Mouse (Mus musculus) CH12.LX (cell line): ENCODE measurements at regions not wholly inside any gene's neighbourhood (a gene's known extent, or its start where the extent isn't known, plus 50 kb on each side); places are given as distances from the start of the nearest gene placed in this dataset.

Experiments used
- DNase-seq: peaks from one replicate; pipeline ENCODE4 v3.0.0-alpha.2; 2013; ENCODE audit errors: extremely low read depth
- H3K27ac ChIP-seq: 2 replicates; pipeline ENCODE4 v1.5.1; 2012; ENCODE audit warnings: low read depth, mild to moderate bottlenecking, control low read depth, moderate library complexity; ENCODE audit not compliant: insufficient read depth
- H3K27me3 ChIP-seq: replicated peaks from 2 replicates; pipeline ENCODE3; 2012; ENCODE audit warnings: inconsistent platforms
- H3K36me3 ChIP-seq, 2 experiments: replicated peaks in 1 of 2; 2 replicates each; pipeline versions ENCODE3 to v1.6.1; 2012; ENCODE audit warnings: inconsistent platforms in 1 of 2, low read length in 1 of 2, mild to moderate bottlenecking in 1 of 2, mixed read lengths in 1 of 2, moderate library complexity in 1 of 2; ENCODE audit not compliant: control insufficient read depth in 1 of 2, insufficient read depth in 1 of 2
- H3K4me1 ChIP-seq, 2 experiments: 2 replicates each; pipeline ENCODE4 v1.6.1; 2012; ENCODE audit warnings: inconsistent platforms in 1 of 2, moderate library complexity in 1 of 2; ENCODE audit not compliant: insufficient read depth in 2 of 2, control insufficient read depth in 1 of 2
- H3K4me2 ChIP-seq: 2 replicates; pipeline ENCODE4 v1.6.1; 2012; ENCODE audit warnings: low read depth, mild to moderate bottlenecking, control low read depth; ENCODE audit not compliant: poor library complexity, insufficient read depth, severe bottlenecking
- H3K4me3 ChIP-seq, 3 experiments: fragments of 150-350 bp in 1 of 3; sonication (generic) in 1 of 3; replicated peaks in 1 of 3; 2 replicates each; pipeline versions ENCODE3 to v1.5.1; 2011 to 2012; ENCODE audit warnings: low read depth in 2 of 3, low read length in 2 of 3, mild to moderate bottlenecking in 2 of 3, moderate library complexity in 2 of 3, control low read depth in 1 of 3, improper control_type of control experiment in 1 of 3, inconsistent platforms in 1 of 3, mixed read lengths in 1 of 3; ENCODE audit not compliant: poor library complexity in 1 of 3
- H3K79me2 ChIP-seq: replicated peaks from 2 replicates; pipeline ENCODE4 v1.6.1; 2012; ENCODE audit warnings: mild to moderate bottlenecking, moderate library complexity; ENCODE audit not compliant: control insufficient read depth, poor library complexity, insufficient read depth, severe bottlenecking; ENCODE audit errors: extremely low read depth
- H3K9ac ChIP-seq: 2 replicates; pipeline ENCODE4 v1.6.1; 2012; ENCODE audit warnings: low read depth, mild to moderate bottlenecking, control low read depth, moderate library complexity; ENCODE audit not compliant: insufficient read depth
- H3K9me3 ChIP-seq: replicated peaks from 2 replicates; pipeline ENCODE3; 2012; ENCODE audit warnings: low read length, inconsistent platforms, mixed read lengths
- CHD1 ChIP-seq: IDR thresholded peaks from 2 replicates; pipeline ENCODE4 v1.6.1; 2012; ENCODE audit warnings: low read depth, low read length, improper control_type of control experiment, inconsistent platforms
- CHD2 ChIP-seq: IDR thresholded peaks from 2 replicates; pipeline ENCODE4 v1.6.1; 2011; ENCODE audit warnings: low read length, improper control_type of control experiment
- CTCF ChIP-seq, 2 experiments: IDR thresholded peaks in 1 of 2; conservative IDR thresholded peaks in 1 of 2; 2 replicates each; pipeline ENCODE4 v1.5.1; 2011 to 2012; ENCODE audit warnings: low read depth in 2 of 2, low read length in 2 of 2, improper control_type of control experiment in 1 of 2, inconsistent platforms in 1 of 2, mild to moderate bottlenecking in 1 of 2, moderate library complexity in 1 of 2
- ELF1 ChIP-seq: IDR thresholded peaks from 2 replicates; pipeline ENCODE4 v1.6.1; 2014; ENCODE audit warnings: low read depth, mild to moderate bottlenecking, inconsistent platforms, low read length, improper control_type of control experiment
- EP300 ChIP-seq: IDR thresholded peaks from 2 replicates; pipeline ENCODE4 v1.6.1; 2011; ENCODE audit warnings: low read length, improper control_type of control experiment
- HCFC1 ChIP-seq: IDR thresholded peaks from 2 replicates; pipeline ENCODE4 v1.6.1; 2012; ENCODE audit warnings: low read depth, mild to moderate bottlenecking, inconsistent platforms, low read length, improper control_type of control experiment
- IRF4 ChIP-seq: IDR thresholded peaks from 2 replicates; pipeline ENCODE4 v1.6.1; 2014; ENCODE audit warnings: low read depth, mild to moderate bottlenecking, inconsistent platforms, low read length, improper control_type of control experiment
- JUN ChIP-seq: IDR thresholded peaks from 2 replicates; pipeline ENCODE4 v1.6.1; 2011; ENCODE audit warnings: low read depth, mild to moderate bottlenecking, low read length, improper control_type of control experiment, moderate library complexity; ENCODE audit not compliant: insufficient read depth
- KAT2A ChIP-seq: IDR thresholded peaks from 2 replicates; pipeline ENCODE4 v1.6.1; 2012; ENCODE audit warnings: low read length, improper control_type of control experiment, inconsistent platforms; ENCODE audit not compliant: insufficient replicate concordance
- MAZ ChIP-seq: IDR thresholded peaks from 2 replicates; pipeline ENCODE4 v1.6.1; 2012; ENCODE audit warnings: low read depth, mild to moderate bottlenecking, inconsistent platforms, low read length, improper control_type of control experiment, moderate library complexity
- NELFE ChIP-seq: IDR thresholded peaks from 2 replicates; pipeline ENCODE4 v1.6.1; 2011; ENCODE audit warnings: low read depth, low read length, improper control_type of control experiment
- POLR2AphosphoS2 ChIP-seq: IDR thresholded peaks from 2 replicates; pipeline ENCODE4 v1.6.1; 2011; ENCODE audit warnings: low read depth, low read length, improper control_type of control experiment
- RAD21 ChIP-seq: IDR thresholded peaks from 2 replicates; pipeline ENCODE4 v1.6.1; 2011; ENCODE audit warnings: low read depth, mild to moderate bottlenecking, low read length, improper control_type of control experiment, moderate library complexity
- RCOR1 ChIP-seq: conservative IDR thresholded peaks from 2 replicates; pipeline ENCODE4 v1.6.1; 2012; ENCODE audit warnings: low read depth, mild to moderate bottlenecking, inconsistent platforms, low read length, improper control_type of control experiment
- SIN3A ChIP-seq: IDR thresholded peaks from 2 replicates; pipeline ENCODE4 v1.6.1; 2012; ENCODE audit warnings: low read length, improper control_type of control experiment, inconsistent platforms
- SMC3 ChIP-seq: IDR thresholded peaks from 2 replicates; pipeline ENCODE4 v1.6.1; 2011; ENCODE audit warnings: low read depth, low read length, improper control_type of control experiment
- UBTF ChIP-seq: IDR thresholded peaks from 2 replicates; pipeline ENCODE4 v1.6.1; 2012; ENCODE audit warnings: low read depth, mild to moderate bottlenecking, inconsistent platforms, low read length, improper control_type of control experiment, moderate library complexity
- USF1 ChIP-seq: IDR thresholded peaks from 2 replicates; pipeline ENCODE4 v1.6.1; 2014; ENCODE audit warnings: low read depth, mild to moderate bottlenecking, inconsistent platforms, low read length, improper control_type of control experiment
- USF2 ChIP-seq: conservative IDR thresholded peaks from 2 replicates; pipeline ENCODE4 v1.6.1; 2011; ENCODE audit warnings: low read depth, low read length, improper control_type of control experiment
- ZC3H11A ChIP-seq: IDR thresholded peaks from 2 replicates; pipeline ENCODE4 v1.6.1; 2012; ENCODE audit warnings: low read depth, mild to moderate bottlenecking, inconsistent platforms, low read length, improper control_type of control experiment
- ZKSCAN1 ChIP-seq: IDR thresholded peaks from 2 replicates; pipeline ENCODE4 v1.6.1; 2012; ENCODE audit warnings: low read depth, inconsistent platforms, low read length, improper control_type of control experiment, borderline replicate concordance
- ZNF384 ChIP-seq: IDR thresholded peaks from 2 replicates; pipeline ENCODE4 v1.6.1; 2012; ENCODE audit warnings: low read depth, low read length, improper control_type of control experiment, inconsistent platforms
- dilution Hi-C: fragments of 300-500 bp; cut with MboI; formaldehyde crosslinking; loops from 2 replicates; pipeline ENCODE4 v1.14.3; 2020; ENCODE audit warnings: low sequenced_read_pairs; ENCODE audit not compliant: extremely low pct_unique_long_range_greater_than_20kb, extremely low pct_ligation_motif_present
- in situ Hi-C: fragments of 300-500 bp; cut with MboI; formaldehyde crosslinking; loops from 3 replicates; pipeline ENCODE4 v1.14.3; 2019; ENCODE audit warnings: low sequenced_read_pairs, low pct_ligation_motif_present, low pct_unique_long_range_greater_than_20kb, mixed read lengths

DNA sequence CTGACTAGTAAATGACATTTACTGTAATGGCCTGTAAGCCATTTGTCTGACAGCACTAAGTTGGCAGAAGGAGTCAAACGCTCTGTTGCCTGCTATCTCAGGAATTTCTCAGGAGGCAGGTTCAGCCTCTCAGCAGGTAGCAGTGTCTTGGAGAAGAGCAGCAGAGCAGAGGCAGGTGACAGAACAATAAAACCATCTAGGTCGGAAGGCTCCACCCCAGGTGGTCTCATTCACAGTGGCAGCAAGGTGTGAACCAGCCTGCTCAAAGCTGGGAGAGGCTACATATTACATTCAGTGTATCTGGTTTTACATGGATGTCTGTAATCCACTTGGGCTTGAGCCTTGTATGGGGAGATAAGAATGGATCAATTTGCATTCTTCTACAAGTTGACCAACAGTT, 194.9 kb upstream of the Dpp6 start:
- Histone ChIP-seq H3K4me1 (no peaks in the 10 kb centered on the region), H3K27me3 (no peaks in the 10 kb centered on the region), H3K4me3 (no peak overlapping the region), H3K27ac (no peak overlapping the region), H3K9me3 (peaks cover 45% of the 10 kb centered on the region), H3K36me3 (no peaks in the 10 kb centered on the region), H3K79me2 (no peaks in the 10 kb centered on the region), H3K4me2 (no peak overlapping the region), H3K9ac (no peak overlapping the region)
- no peak for DNase-seq
- dilution Hi-C loops, result no loop called here
- TF ChIP-seq SIN3A (no peak), CHD2 (no peak), UBTF (no peak), MAZ (no peak), CHD1 (no peak), ZNF384 (no peak), RCOR1 (no peak), POLR2AphosphoS2 (no peak), ZC3H11A (no peak), JUN (no peak), CTCF (conservative IDR thresholded peaks at IDR 0.05 in 1 of 2, IDR thresholded peaks at IDR 0.05 in 1 of 2; ENCODE audit: low read depth in 2 of 2, low read length in 2 of 2) (no peak), HCFC1 (no peak), ZKSCAN1 (no peak), ELF1 (no peak)
- in situ Hi-C loops, result no loop called here

DNA sequence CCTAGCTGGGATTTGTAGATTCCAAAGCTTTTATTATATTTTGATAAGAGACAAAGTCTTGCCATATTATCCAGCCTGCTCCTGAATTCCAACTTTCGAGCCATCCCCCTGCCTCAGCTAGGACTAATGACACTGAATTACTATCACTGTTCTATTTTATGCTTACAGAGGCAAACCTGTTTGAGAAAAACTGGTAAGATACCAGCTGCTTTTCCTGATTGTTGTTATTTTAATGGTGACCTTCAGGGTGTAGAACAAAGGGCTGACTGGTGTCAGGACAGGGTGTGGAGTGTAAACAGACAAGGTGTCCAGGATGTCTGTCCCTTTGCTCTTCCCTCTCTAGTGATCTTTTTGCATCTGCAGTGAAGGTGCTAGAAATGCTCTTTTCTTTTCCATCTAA, 145.5 kb upstream of the Dpp6 start:
- no peaks in the 10 kb centered on the region for H3K79me2 ChIP-seq
- no peaks in the 10 kb centered on the region for H3K4me1 ChIP-seq
- H3K4me3 ChIP-seq, result no peak overlapping the region
- H3K27me3 ChIP-seq, result no peaks in the 10 kb centered on the region
- H3K9ac ChIP-seq, result no peak overlapping the region
- TF ChIP-seq ZC3H11A (no peak), RAD21 (no peak), EP300 (no peak), CHD1 (no peak), NELFE (no peak), USF1 (no peak), USF2 (no peak), SMC3 (no peak), IRF4 (no peak), KAT2A (no peak), UBTF (no peak), CTCF (conservative IDR thresholded peaks at IDR 0.05 in 1 of 2, IDR thresholded peaks at IDR 0.05 in 1 of 2; ENCODE audit: low read depth in 2 of 2, low read length in 2 of 2) (no peak)
- TF ChIP-seq, all 38 proteins: peak for 0
- DNase-seq, result no peak
- dilution Hi-C loops, result no loop called here
- Histone ChIP-seq H3K9me3 (peaks cover 53% of the 10 kb centered on the region), H3K4me2 (no peak overlapping the region), H3K36me3 (no peaks in the 10 kb centered on the region), H3K27ac (no peak overlapping the region)
- in situ Hi-C loops, result no loop called here
